Comparison of ENCODE assay signal across 10 mouse cellular contexts in genomic region chrX:77409370-77409769, GRCm38 (mm10).
DNase-seq lines count a peak whose midpoint lies in the region; ATAC-seq and TF ChIP-seq lines count a peak whose summit lies in the region.
"Had no signal": no experiment of that assay in that cellular context is flagged by ENCODE, and none has a peak within 500 bp of the region (broad histone marks: within the 10 kb centered on the region; RNA-seq: fewer than 3 reads in every experiment).

No protein-coding gene starts in this region.

- H3K36me3 ChIP-seq in hindbrain, embryonic 15.5 days: no peaks in the 10 kb centered on the region
- no peaks in the 10 kb centered on the region for H3K36me3 ChIP-seq in hindbrain, embryonic 14.5 days (replicated peaks; ENCODE audit: control insufficient read depth, insufficient read depth)
- H3K36me3 ChIP-seq in lung, postnatal 0 days (ENCODE audit: insufficient read depth, low read length): no peaks in the 10 kb centered on the region
- H3K36me3 ChIP-seq: neural tube, embryonic 12.5 days had no signal

- no peaks in the 10 kb centered on the region for H3K27me3 ChIP-seq in hindbrain, embryonic 15.5 days
- H3K27me3 ChIP-seq in hindbrain, embryonic 14.5 days (ENCODE audit: control insufficient read depth, insufficient read depth, low read length): no peaks in the 10 kb centered on the region
- no peaks in the 10 kb centered on the region for H3K27me3 ChIP-seq in lung, postnatal 0 days (replicated peaks; ENCODE audit: insufficient read depth, low read length)
- H3K27me3 ChIP-seq: neural tube, embryonic 12.5 days had no signal

- no peaks in the 10 kb centered on the region for H3K4me1 ChIP-seq in hindbrain, embryonic 15.5 days (replicated peaks)
- H3K4me1 ChIP-seq in hindbrain, embryonic 14.5 days (replicated peaks; ENCODE audit: control insufficient read depth, insufficient read depth, low read length): no peaks in the 10 kb centered on the region
- H3K4me1 ChIP-seq in lung, postnatal 0 days (ENCODE audit: insufficient read depth, low read depth, low read length): no peaks in the 10 kb centered on the region; the same call in 1 of the 2 replicates
- H3K4me1 ChIP-seq: neural tube, embryonic 12.5 days had no signal

- H3K4me3 ChIP-seq in hindbrain, embryonic 15.5 days: no peak overlapping the region
- no peak overlapping the region for H3K4me3 ChIP-seq in hindbrain, embryonic 14.5 days (replicated peaks; ENCODE audit: low read length)
- H3K4me3 ChIP-seq in lung, postnatal 0 days (ENCODE audit: low read depth, low read length): no peak overlapping the region
- H3K4me3 ChIP-seq: erythroblast, embryonic 14.5 days; neural tube, embryonic 12.5 days had no signal

- TF ChIP-seq EP300 in lung, postnatal 0 days (IDR thresholded peaks at IDR 0.05): peak; percentile 95

- WGBS in hindbrain, embryonic 15.5 days: 41% methylated on average over 7 of the region's 7 CpGs
- WGBS in hindbrain, embryonic 14.5 days: 54% methylated on average over 7 of the region's 7 CpGs
- WGBS in lung, postnatal 0 days: 39% methylated on average over 7 of the region's 7 CpGs

- no peak overlapping the region for H3K9ac ChIP-seq in hindbrain, embryonic 15.5 days
- no peak overlapping the region for H3K9ac ChIP-seq in hindbrain, embryonic 14.5 days
- no peak overlapping the region for H3K9ac ChIP-seq in lung, postnatal 0 days (replicated peaks; ENCODE audit: low read depth)
- H3K9ac ChIP-seq: neural tube, embryonic 12.5 days had no signal

- H3K4me2 ChIP-seq in hindbrain, embryonic 15.5 days: no peak overlapping the region
- H3K4me2 ChIP-seq in hindbrain, embryonic 14.5 days (replicated peaks): no peak overlapping the region
- no peak overlapping the region for H3K4me2 ChIP-seq in lung, postnatal 0 days (replicated peaks; ENCODE audit: low read depth, low read length)
- H3K4me2 ChIP-seq: neural tube, embryonic 12.5 days had no signal

- DNase-seq in hindbrain, embryonic 14.5 days (ENCODE audit: low spot score): no peak
- DNase-seq in brain, embryonic 14.5 days (ENCODE audit: low read depth): peak; percentile 50
- peak; percentile 4 to 38 for DNase-seq in frontal cortex, postnatal 36 days (ENCODE audit: low spot score in 2 of 2)
- peak; percentile 78 for DNase-seq in lung, postnatal 0 days (ENCODE audit: low spot score)
- DNase-seq in B cell, adult 2 months: no peak
- DNase-seq in spleen, postnatal 36 days (ENCODE audit: low spot score in 2 of 2): no peak

- ATAC-seq in hindbrain, embryonic 15.5 days (ENCODE audit: low FRiP score, low read depth): peak; percentile 27; the same call in 1 of the 2 replicates
- ATAC-seq in hindbrain, embryonic 14.5 days (ENCODE audit: low FRiP score): no peak; the same call in 1 of the 2 replicates
- ATAC-seq in lung, postnatal 0 days: peak; percentile 89
- ATAC-seq in monocyte, adult 5-6 weeks (replicated peaks; ENCODE audit: insufficient number of reproducible peaks, low FRiP score, low TSS enrichment, poor library complexity, severe bottlenecking): no peak

- H3K27ac ChIP-seq in hindbrain, embryonic 15.5 days (replicated peaks): no peak overlapping the region; the same call in 1 of the 2 replicates
- H3K27ac ChIP-seq in hindbrain, embryonic 14.5 days: no peak overlapping the region
- no peak overlapping the region for H3K27ac ChIP-seq in lung, postnatal 0 days (ENCODE audit: low read length)
- H3K27ac ChIP-seq: neural tube, embryonic 12.5 days had no signal

- no peaks in the 10 kb centered on the region for H3K9me3 ChIP-seq in hindbrain, embryonic 15.5 days
- no peaks in the 10 kb centered on the region for H3K9me3 ChIP-seq in hindbrain, embryonic 14.5 days (ENCODE audit: control insufficient read depth, low read length)
- H3K9me3 ChIP-seq in lung, postnatal 0 days (ENCODE audit: low read length): no peaks in the 10 kb centered on the region
- H3K9me3 ChIP-seq: neural tube, embryonic 12.5 days had no signal

- no peak for TF ChIP-seq POLR2A in brain, embryonic 14.5 days (IDR thresholded peaks at IDR 0.05; ENCODE audit: borderline replicate concordance, extremely low read depth, insufficient read depth, insufficient read length, poor library complexity, severe bottlenecking)

- TF ChIP-seq CTCF in brain, embryonic 14.5 days (IDR thresholded peaks at IDR 0.05; ENCODE audit: borderline replicate concordance, extremely low read depth, insufficient read depth, insufficient read length): no peak
- no peak for TF ChIP-seq CTCF in lung, postnatal 0 days (IDR thresholded peaks at IDR 0.05)

Comparison
In these comparisons a context has a peak if more than half of its experiments do, and no peak if none do; other contexts are left out.
1. ATAC-seq: peak in hindbrain, embryonic 15.5 days (single experiment) and lung, postnatal 0 days (single experiment); none in hindbrain, embryonic 14.5 days (single experiment) and monocyte, adult 5-6 weeks (single experiment).
2. DNase-seq: peak in brain, embryonic 14.5 days (single experiment), frontal cortex, postnatal 36 days (2 of 2) and lung, postnatal 0 days (single experiment); none in hindbrain, embryonic 14.5 days (single experiment), B cell, adult 2 months (0 of 2) and spleen, postnatal 36 days (0 of 2).